Comparison of ENCODE assay signal across 9 mouse cellular contexts in genomic region chr1:50928776-50929175, GRCm38 (mm10). TPM values are rescaled to one million over a fixed set of nuclear protein-coding genes. Genes with fewer than 3 reads are reported as not detected.
DNase-seq lines count a peak whose midpoint lies in the region; ATAC-seq and TF ChIP-seq lines count a peak whose summit lies in the region.
"Had no signal": no experiment of that assay in that cellular context is flagged by ENCODE, and none has a peak within 500 bp of the region (broad histone marks: within the 10 kb centered on the region; RNA-seq: fewer than 3 reads in every experiment).

No protein-coding gene starts in this region.

- peak overlapping the region; percentile 25; the same call in 1 of the 2 replicates for H3K9ac ChIP-seq in forebrain, postnatal 0 days
- H3K9ac ChIP-seq in midbrain, embryonic 14.5 days (replicated peaks; ENCODE audit: low read length): peak overlapping the region; percentile 88; the same call in 1 of the 2 replicates
- H3K9ac ChIP-seq: embryonic facial prominence, embryonic 15.5 days had no signal

- no peak for TF ChIP-seq CTCF in forebrain, postnatal 0 days (IDR thresholded peaks at IDR 0.05; ENCODE audit: low read depth)

- no peaks in the 10 kb centered on the region for H3K27me3 ChIP-seq in forebrain, postnatal 0 days (ENCODE audit: insufficient read depth, low read length)
- H3K27me3 ChIP-seq in midbrain, embryonic 14.5 days (ENCODE audit: control insufficient read depth, insufficient read depth, low read length): no peaks in the 10 kb centered on the region

- WGBS in forebrain, postnatal 0 days: 27% methylated on average over 3 of the region's 3 CpGs
- 15% methylated on average over 3 of the region's 3 CpGs for WGBS in midbrain, embryonic 14.5 days

- H3K27ac ChIP-seq in forebrain, postnatal 0 days (ENCODE audit: low read depth, low read length): no peak overlapping the region
- H3K27ac ChIP-seq in midbrain, embryonic 14.5 days (replicated peaks; ENCODE audit: low read depth, low read length): no peak overlapping the region
- H3K27ac ChIP-seq: embryonic facial prominence, embryonic 15.5 days had no signal

- H3K4me1 ChIP-seq in forebrain, postnatal 0 days (ENCODE audit: insufficient read depth): 0 out of 2 replicates have a peak, but pooled peaks cover 4% of the 10 kb centered on the region
- 0 out of 2 replicates have a peak, but pooled peaks cover 11% of the 10 kb centered on the region for H3K4me1 ChIP-seq in midbrain, embryonic 14.5 days (ENCODE audit: control insufficient read depth, insufficient read depth, low read length)

- peak overlapping the region; percentile 93 for H3K4me2 ChIP-seq in forebrain, postnatal 0 days (ENCODE audit: low read depth)
- peak overlapping the region; percentile 93 for H3K4me2 ChIP-seq in midbrain, embryonic 14.5 days (ENCODE audit: low read length)

- peak; percentile 20 for DNase-seq in embryo, embryonic 11 days
- DNase-seq in embryo, embryonic 10 days (ENCODE audit: low spot score): no peak
- DNase-seq in cerebellum, adult 8-10 months: peak; percentile 13
- no peak for DNase-seq in forebrain, postnatal 0 days
- DNase-seq in midbrain, embryonic 14.5 days: peak; percentile 19
- no peak for DNase-seq in urinary bladder, postnatal 36 days (ENCODE audit: low spot score in 2 of 2)
- DNase-seq in spleen, postnatal 10 days (ENCODE audit: low spot score in 2 of 2): no peak
- no peak for DNase-seq in MN1 (ENCODE audit: low spot score)

- H3K36me3 ChIP-seq in forebrain, postnatal 0 days (ENCODE audit: insufficient read depth): no peaks in the 10 kb centered on the region
- no peaks in the 10 kb centered on the region for H3K36me3 ChIP-seq in midbrain, embryonic 14.5 days (ENCODE audit: control insufficient read depth, insufficient read depth, low read length)
- H3K36me3 ChIP-seq: embryonic facial prominence, embryonic 15.5 days had no signal

- no peaks in the 10 kb centered on the region for H3K9me3 ChIP-seq in forebrain, postnatal 0 days (ENCODE audit: low read length)
- no peaks in the 10 kb centered on the region for H3K9me3 ChIP-seq in midbrain, embryonic 14.5 days (ENCODE audit: control insufficient read depth, low read length)
- H3K9me3 ChIP-seq: embryonic facial prominence, embryonic 15.5 days had no signal

- peak overlapping the region; percentile 90 for H3K4me3 ChIP-seq in forebrain, postnatal 0 days (ENCODE audit: low read depth, low read length)
- H3K4me3 ChIP-seq in midbrain, embryonic 14.5 days (replicated peaks; ENCODE audit: low read depth, low read length): peak overlapping the region; percentile 81

- no peak for ATAC-seq in forebrain, postnatal 0 days
- no peak for ATAC-seq in midbrain, embryonic 14.5 days (ENCODE audit: low FRiP score, low TSS enrichment)

RNA-seq across cellular contexts. Expression of gene Tmeff2, which starts 28.3 kb away (rescaled TPM):
- 37.2 and 38.9 TPM in 2 replicates for total RNA-seq in forebrain, postnatal 0 days (2014; rRNA removed)
- polyA plus RNA-seq in forebrain, postnatal 0 days (2015; fragmentation: Nextera tagmentation; extraction: Ambion mirVana): 47.8 and 67.7 TPM in 2 replicates
- polyA plus RNA-seq in midbrain, embryonic 14.5 days (2014; fragmentation: Nextera tagmentation; extraction: Ambion mirVana): 72.0 and 81.0 TPM in 2 replicates

Comparison
In these comparisons a context has a peak if more than half of its experiments do, and no peak if none do; other contexts are left out.
1. DNase-seq: peak in embryo, embryonic 11 days (single experiment), cerebellum, adult 8-10 months (single experiment) and midbrain, embryonic 14.5 days (single experiment); none in embryo, embryonic 10 days (single experiment), forebrain, postnatal 0 days (single experiment), urinary bladder, postnatal 36 days (0 of 2), spleen, postnatal 10 days (0 of 2) and MN1 (single experiment).